Mouse (Mus musculus) kidney, adult 9 months (tissue): ENCODE measurements around the gene Gm9913.
A peak's percentile ranks its signal among the peaks of the same experiment; 100 is the strongest.

Experiments used
- DNase-seq: peaks from one replicate; pipeline ENCODE4 v3.0.0; 2022

The Gm9913 gene

GRCm38 (mm10) chr2:125505006-125505745 is at the start of gene Gm9913:
TSS of gene Gm9913 (plus strand) at chr2:125505089.
- DNase-seq = no peak

DNA sequence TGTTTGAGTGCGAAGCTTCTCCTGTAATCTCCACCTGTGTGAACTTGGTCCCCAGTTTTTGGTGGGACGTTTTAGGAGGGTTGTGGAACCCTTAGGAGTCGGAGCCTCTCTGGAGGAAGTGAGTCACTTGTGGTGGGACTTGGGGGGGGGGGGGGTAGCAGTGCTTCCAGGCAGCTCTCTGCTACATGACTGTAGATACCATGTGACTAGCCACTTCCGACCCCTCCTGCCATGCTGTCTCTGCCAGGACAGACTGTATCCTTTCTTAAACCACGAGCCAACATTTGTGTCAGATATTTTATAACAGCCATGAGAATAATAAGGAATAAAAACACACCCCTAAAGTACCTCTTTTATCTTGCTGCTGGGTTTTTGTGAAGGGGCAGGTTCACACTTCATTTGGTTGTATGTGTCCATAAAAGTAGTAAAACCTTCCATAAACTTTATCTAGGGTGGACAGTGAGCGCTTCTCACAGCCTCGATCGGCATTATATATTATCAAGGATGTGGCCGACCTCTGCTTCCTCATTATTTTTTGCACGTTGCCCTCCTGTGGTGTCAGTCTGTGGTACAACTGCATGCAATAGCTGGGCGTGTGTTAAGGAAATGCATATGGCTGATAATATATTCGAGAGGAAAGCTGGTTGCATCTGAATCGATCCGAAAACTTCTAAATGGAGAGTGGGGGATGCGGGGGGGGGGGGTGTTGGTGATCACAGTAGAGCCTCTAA is 48.7 kb upstream of the Gm9913 start:
- DNase-seq = no peak

DNA sequence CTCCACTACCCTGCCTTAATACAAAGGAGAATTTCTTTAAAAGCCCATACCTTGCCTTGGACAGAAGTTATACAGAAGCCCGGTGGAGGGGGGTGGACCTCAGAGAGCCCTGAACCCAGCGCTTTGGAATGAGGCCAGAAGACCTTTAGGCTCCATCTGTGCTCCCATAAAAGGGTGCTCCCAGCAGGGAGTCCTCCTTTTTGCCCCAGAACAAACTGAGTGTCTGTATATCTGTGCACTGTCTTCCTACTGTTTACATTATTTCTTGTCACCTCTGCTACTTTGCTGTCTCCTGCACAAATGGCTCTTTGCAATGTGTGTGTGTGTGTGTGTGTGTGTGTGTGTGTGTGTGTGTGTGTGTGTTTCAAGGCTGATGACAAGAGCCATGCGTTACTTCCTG is 45.8 kb upstream of the Gm9913 start:
- no peak for DNase-seq

DNA sequence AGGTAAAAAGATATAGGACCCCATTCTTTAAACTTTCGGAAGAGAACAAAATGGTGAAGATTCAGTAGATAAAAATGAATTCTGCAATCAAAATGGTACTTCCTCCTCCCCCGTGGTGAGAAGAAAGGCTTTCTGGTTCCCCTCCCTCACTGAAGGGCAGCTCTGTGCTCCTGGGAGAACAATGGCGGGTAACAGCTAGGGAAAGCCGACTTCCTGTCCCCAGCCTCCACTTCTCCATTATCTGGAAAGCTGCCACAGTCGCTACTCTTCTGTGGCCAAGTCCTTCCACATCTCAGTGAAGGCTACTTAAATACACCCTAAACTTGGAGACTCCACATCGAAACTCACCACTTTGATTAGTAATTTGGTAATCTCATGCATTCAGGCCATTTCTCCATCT is 40.9 kb upstream of the Gm9913 start:
- no peak for DNase-seq

- DNase-seq = peak; percentile 42
Measured at GRCm38 (mm10) chr2:125470553-125471295, 34.2 kb upstream of the Gm9913 start.

GRCm38 (mm10) chr2:125471721-125472120 is 33.2 kb upstream of the Gm9913 start:
- no peak for DNase-seq

DNA sequence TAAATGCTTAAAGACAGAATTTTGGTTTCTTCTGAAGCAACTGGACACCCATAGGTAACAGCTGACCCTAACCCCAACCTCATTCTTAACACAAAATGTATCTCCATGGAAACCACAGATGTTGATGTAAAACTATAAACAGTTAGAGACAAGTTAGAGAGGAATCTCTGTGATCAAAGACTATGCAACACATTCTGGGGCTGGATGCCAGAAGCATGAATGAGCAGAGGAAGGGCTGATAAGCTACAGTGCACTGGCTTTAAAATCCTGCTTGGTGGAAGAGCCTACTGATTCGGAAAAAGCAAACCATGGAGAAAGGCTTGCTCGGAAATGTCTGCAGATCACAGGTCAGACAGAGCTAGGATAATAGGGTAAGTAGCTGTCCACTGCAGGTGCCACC is 31.7 kb upstream of the Gm9913 start:
- no peak for DNase-seq

DNA sequence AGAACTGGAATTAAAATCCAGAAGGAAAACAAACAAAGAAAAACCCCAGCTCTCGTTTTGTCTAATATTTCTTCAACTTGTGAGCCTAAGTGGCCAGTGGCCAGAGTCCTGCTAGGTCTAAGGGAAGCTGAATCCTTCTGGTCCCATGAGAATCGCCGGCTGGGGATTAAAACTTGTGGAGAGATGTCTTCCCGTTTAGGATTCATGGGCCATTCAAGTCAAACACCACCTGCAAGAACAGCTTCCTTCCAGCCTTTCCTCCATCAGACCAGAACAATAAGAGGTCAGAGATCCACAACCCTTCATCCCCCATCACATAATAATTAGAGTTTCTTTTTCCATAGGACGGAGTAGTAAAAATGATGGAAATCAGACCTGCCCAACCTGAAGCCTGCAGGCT is 30.2 kb upstream of the Gm9913 start:
- no peak for DNase-seq

- DNase-seq = no peak
Measured at GRCm38 (mm10) chr2:125476231-125476630, 28.7 kb upstream of the Gm9913 start.

GRCm38 (mm10) chr2:125477367-125477766 is 27.5 kb upstream of the Gm9913 start:
- no peak for DNase-seq

DNA sequence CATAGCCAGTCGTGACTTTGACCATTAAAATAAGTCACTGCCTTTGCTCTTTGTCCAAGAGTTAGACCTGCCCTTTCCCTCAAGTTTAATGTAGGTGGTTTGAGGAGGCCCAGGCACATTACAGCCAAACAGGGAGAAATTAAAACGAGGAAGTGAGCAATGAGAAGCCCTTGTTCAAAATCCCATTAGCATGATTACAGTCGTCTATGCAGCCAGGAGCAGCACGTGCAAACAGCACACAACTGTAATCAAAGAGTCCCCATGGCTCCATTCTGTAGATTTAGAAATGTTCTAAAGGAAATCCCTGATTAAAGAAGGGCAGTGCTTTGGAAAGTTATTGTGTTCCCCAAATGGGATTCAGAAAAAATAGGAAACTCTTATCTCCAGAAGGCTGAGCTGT is 26.2 kb upstream of the Gm9913 start:
- no peak for DNase-seq

GRCm38 (mm10) chr2:125480057-125480456 is 24.8 kb upstream of the Gm9913 start:
- DNase-seq = peak; percentile 12

- no peak for DNase-seq
Measured at GRCm38 (mm10) chr2:125481116-125481515, 23.8 kb upstream of the Gm9913 start.

DNA sequence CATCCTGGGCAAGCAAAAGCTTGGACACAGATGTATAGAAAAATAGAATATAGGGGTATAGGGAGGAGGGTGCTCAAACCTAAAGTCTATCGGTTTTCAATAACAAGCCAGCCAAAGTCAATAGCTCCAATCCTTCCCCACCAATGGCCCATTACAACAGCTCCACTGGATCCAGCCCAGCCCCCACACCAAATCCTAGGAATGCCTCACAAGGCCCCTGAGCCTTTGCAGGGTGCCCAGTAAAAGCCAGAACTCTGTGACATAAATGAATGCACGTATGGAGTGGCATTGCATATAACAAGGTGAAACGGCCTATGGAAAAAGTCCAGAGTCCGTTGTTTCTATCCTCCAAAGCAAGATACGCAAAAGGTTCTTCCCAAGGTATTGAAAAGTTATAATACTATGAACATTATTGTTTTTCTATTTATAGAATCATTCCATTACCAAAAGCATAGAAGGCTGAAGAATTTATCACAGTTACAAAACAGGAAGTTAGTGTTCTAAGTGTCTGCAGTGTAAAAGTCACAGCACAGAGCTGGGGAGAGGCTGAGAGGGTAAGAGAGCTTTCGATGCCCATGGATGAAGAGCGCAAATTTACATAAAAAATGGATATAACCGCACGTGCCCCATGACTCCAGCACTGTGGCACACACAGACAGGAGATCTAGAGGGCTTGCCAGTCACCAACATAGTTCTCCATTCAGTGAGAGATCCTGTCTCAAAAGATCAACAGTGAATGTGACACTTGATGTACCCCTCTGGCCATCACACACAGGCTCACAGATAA is 23.2 kb upstream of the Gm9913 start:
- DNase-seq = no peak

- DNase-seq = peak; percentile 18
Measured at GRCm38 (mm10) chr2:125484164-125484563, 20.7 kb upstream of the Gm9913 start.

GRCm38 (mm10) chr2:125484910-125485309 is 20.0 kb upstream of the Gm9913 start:
- no peak for DNase-seq

DNA sequence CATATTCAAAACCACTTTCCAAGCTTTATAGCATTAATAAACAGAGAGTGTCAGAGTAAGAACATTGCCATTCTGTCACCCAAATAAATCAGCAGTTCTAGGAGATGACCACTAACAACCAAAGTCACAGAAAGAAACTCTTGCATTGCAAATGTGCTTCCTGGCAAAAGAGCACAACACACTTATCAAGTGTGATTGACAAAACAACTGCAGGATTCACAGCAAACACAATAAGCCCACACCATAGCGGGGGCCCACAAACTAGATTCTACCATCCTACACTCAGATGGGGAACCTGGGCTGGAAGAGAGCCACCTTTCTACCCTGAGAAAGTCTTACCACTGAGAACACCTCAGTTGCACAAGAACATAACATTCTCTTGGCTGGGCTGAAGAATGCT is 14.9 kb upstream of the Gm9913 start:
- DNase-seq = no peak

DNA sequence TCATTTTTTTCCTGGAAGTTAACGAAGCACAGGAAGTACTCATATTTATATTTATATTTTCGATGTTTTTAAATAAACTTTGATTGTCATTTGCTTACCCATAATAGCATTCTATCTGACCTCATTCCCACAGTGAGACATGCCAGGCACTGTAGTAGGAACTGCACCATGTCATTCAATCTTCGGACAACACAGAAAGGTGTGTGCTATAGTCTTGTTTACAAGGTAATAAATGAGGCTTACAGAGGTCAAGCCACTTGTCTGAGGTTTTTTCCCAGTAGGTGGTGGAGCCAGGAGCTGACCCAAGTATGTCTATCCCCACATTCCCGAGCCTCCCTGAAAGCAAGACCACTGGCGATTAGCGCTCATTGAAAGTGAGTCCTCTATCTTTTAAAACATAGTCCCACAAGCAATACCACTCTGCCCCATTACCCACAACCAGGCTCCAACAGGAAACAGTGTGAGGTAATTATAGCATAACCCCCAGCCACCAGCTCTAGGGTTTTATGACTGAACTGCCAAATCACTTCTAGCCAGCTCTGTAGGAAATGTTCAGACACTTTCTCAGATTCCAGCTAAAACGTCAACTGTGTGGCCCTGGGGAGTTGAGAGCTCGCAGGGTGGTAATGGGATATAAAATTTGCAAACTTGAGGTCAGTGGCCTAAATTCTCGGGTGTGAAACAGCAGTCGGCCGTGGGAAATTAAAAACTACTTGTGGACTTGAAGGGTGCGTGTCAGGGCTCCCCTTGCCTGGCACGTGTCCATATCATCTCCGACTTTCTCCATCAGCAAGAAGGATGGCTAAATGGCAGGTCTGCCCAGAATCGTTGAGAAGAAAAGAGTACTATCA is 12.6 kb upstream of the Gm9913 start:
- no peak for DNase-seq

DNA sequence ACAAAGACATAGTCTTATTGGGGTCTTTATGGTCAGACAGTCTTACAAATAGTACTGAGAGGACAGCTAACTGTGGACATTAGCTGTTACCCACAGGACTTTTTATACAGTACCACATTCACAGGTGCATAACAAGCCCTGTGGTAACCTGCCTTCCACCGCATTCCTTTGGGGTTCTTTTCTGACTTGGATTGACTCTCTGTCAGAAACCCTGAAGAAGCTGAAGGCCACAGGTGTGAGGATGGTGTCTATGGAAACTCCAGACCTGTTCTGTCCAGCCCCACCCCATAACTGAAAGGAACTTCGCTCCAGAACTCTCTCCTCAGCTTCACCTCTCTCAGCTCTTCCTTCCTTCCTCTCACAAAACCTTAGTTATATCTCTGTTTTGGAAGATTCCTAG is 10.6 kb upstream of the Gm9913 start:
- no peak for DNase-seq

DNA sequence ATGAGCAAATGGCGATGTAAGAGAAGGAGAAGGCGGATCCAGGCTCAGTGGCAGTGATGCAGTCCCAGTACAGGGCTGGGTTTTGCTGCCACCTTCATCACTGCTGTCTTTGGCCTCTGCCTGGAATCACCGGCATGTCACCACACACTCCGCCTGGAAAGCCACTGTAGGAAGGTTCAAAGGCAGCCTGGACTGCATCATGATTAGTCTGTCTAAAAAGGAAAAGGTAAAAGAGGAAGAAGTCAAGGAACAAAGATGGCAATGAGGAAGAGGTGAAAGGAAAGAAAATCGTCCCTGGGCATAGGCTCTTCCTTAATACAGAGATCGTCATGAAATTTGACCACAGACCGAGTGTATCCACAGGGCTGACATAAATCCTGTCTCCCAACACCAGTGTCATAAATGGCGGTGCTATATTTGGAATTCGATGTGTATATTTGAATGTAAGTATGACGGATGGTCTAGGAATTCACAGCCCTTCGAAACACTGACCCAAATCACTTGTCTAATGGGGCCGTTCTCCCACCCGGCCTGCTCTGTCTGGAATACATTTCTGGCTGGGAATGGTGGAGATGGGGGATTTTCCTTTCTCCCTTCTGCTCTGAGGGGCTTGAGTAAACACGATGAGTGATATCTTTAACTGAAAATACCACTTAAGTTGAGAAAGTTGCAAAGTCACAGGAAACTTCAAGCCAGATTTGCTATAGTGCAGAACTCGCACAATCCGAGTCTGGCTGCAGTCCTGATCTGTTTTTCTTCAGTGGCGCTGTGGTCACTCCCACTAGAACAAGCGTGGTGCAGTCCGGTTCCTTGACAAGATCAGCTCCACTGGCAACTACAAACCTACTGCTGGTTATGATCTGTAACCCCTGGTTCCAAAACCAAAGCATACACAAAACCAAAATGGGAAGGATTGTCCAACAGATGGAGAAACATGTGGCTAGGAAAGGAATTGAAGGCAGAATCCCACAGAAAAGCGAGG is 9.8 kb upstream of the Gm9913 start:
- DNase-seq = no peak

DNA sequence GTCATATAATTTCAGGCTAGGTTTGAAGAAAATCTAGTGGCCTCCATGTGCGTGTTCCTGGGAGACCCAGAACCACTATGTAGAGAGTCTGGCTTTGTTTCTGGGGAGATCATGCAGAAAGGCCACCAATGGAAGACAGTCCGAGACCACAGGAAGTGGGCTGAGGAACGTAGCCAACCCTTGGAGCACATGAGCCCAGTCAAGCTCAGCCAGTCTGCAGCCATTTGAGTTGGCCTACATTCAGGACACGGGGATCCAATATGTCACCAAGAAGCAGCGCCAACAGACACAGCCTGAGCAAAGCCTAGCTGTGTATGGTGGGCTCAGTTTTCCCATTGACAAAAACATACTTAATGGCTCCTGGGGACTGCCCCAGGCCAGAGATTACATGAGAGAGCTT is 8.2 kb upstream of the Gm9913 start:
- DNase-seq = peak; percentile 17
